Mouse (Mus musculus): ENCODE data around the gene Lmln. TPM values are rescaled to one million over a fixed set of nuclear protein-coding genes. Genes with fewer than 3 reads are reported as not detected.
"Not testable (repeated sequence)": the region's sequence is repeated elsewhere in the genome, so short reads cannot be mapped to it uniquely, and the experiment has no call there.

Lmln gene
- total RNA-seq, 1 experiment from 2014 or later, result 0.70 TPM

- peak; percentile 88 for ATAC-seq (ENCODE audit: extremely low read depth, insufficient number of reproducible peaks, low FRiP score, poor library complexity, severe bottlenecking)
These were observed 6.1 kb upstream of the Lmln start, which contains the start of the genes Iqcg and Rpl35a for GRCm38 (mm10) chr16:33056095-33056785. Iqcg (minus strand) TSS chr16:33056218. Rpl35a (plus strand) TSS chr16:33056453.

DNA sequence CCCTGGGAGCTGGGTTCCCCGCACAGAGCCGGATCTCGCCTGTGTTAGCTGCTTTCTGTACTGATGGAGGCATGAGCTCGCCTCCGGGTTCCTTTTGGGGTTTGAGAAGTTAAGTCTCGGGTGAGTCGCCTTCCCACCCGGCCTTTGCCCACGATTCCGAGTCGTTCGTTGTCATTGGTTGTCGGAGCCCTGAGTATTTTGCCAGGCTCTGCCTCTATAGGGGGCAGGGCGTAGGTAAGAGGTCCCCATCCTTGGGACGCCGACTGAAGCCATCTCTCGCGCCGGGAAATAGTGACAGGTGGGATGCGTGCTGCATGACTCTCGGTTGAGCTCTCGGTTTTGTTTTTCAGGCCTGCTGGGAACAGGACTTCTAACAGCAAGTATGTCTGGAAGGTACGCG is 5.5 kb upstream of the Lmln start:
- ATAC-seq (ENCODE audit: extremely low read depth, insufficient number of reproducible peaks, low FRiP score, poor library complexity, severe bottlenecking), result no peak

- no peak for ATAC-seq (ENCODE audit: extremely low read depth, insufficient number of reproducible peaks, low FRiP score, poor library complexity, severe bottlenecking)
These were observed 4.3 kb upstream of the Lmln start for GRCm38 (mm10) chr16:33058033-33058432.

DNA sequence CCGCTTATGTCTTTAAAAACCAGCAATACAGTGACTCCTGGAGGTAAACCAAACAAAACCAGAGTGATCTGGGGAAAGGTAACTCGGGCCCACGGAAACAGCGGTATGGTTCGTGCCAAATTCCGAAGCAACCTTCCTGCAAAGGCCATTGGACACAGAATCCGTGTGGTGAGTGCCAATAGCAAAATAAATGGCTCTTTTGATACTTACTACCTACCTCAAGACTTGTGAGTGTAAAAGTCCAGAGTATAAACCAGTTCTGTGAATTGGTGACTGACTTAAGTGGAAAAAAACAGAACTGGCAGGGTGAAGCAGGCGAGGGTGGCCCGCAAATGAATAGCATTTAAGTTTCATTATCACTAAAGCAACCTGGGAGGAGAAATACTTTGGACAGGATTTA is 3.7 kb upstream of the Lmln start:
- not testable (repeated sequence) for ATAC-seq (ENCODE audit: extremely low read depth, insufficient number of reproducible peaks, low FRiP score, poor library complexity, severe bottlenecking)

- ATAC-seq (ENCODE audit: extremely low read depth, insufficient number of reproducible peaks, low FRiP score, poor library complexity, severe bottlenecking), result no peak
These were observed 2.9 kb upstream of the Lmln start for GRCm38 (mm10) chr16:33059471-33059870.

DNA sequence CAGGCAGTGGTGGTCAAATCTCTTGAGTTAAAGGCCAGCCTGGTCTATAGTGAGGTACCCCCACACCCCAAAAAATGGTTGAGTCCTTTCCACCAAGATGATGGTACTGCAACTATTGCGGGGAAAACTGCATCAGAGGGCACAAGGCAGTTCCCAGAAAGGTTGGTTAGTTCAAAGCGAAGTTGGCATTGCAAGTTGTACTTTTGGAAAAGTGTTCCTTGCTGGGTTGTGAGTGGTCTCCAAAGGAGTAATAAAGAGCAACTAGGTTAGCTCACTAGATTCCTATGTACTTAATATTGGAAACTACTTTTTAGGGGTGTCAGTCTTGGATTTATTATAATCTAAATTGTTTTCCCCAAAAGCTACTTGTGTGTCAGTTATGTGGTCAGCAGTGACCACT is 1.4 kb upstream of the Lmln start:
- no peak for ATAC-seq (ENCODE audit: extremely low read depth, insufficient number of reproducible peaks, low FRiP score, poor library complexity, severe bottlenecking)

- no peak for ATAC-seq (ENCODE audit: extremely low read depth, insufficient number of reproducible peaks, low FRiP score, poor library complexity, severe bottlenecking)
These were observed 921 bp upstream of the Lmln start for GRCm38 (mm10) chr16:33061400-33061799.

DNA sequence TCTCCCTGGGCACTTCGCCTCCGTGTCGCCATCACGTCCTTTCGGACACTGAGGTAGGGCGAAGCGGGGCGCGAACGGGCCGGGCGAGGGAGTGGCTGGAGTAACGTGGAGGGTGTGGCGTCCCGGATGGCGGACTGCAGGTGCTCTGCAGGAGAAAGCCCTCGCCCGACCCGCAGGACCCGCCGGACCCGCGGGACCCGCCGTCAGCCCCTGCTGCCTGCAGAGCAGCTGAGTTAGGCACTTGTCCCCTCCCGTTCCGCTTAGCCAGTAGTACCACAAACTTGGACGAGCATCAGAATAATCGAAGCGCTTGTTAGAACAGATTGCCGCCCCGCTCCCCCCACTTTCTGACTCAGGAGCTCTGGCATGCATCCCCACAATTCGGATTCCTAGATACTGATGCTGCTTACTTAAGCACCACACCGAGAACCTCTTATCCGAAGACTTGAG is 386 bp downstream of the Lmln start:
- peak; percentile 7; the same call in 1 of the 2 replicates for ATAC-seq (ENCODE audit: extremely low read depth, insufficient number of reproducible peaks, low FRiP score, poor library complexity, severe bottlenecking)

DNA sequence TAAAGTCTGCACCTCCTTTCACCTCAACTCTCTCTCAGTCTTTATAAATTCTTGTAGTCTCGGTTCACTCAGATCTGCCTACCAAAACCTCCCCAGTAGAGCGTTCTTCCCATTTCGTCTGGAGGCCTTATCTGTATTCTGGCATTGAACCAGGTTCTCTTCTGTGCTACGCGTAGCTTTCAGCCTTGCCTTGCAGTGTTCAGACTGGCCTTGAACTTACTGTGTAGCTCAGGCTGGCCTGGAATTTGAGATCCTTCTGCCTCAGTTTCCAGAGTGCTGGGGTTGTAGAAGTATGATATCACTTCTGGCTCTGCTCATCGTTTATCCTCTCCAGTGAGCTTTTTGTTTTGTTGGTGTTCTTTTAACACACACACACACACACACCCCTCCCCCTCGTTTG is 946 bp downstream of the Lmln start:
- ATAC-seq (ENCODE audit: extremely low read depth, insufficient number of reproducible peaks, low FRiP score, poor library complexity, severe bottlenecking), result no peak

- no peak for ATAC-seq (ENCODE audit: extremely low read depth, insufficient number of reproducible peaks, low FRiP score, poor library complexity, severe bottlenecking)
These were observed 2.3 kb downstream of the Lmln start for GRCm38 (mm10) chr16:33064636-33065035.

- no peak for ATAC-seq (ENCODE audit: extremely low read depth, insufficient number of reproducible peaks, low FRiP score, poor library complexity, severe bottlenecking)
These were observed 8.6 kb downstream of the Lmln start for GRCm38 (mm10) chr16:33070928-33071327.

- ATAC-seq (ENCODE audit: extremely low read depth, insufficient number of reproducible peaks, low FRiP score, poor library complexity, severe bottlenecking), result peak; percentile 58
These were observed 10.7 kb downstream of the Lmln start for GRCm38 (mm10) chr16:33072871-33073557.

DNA sequence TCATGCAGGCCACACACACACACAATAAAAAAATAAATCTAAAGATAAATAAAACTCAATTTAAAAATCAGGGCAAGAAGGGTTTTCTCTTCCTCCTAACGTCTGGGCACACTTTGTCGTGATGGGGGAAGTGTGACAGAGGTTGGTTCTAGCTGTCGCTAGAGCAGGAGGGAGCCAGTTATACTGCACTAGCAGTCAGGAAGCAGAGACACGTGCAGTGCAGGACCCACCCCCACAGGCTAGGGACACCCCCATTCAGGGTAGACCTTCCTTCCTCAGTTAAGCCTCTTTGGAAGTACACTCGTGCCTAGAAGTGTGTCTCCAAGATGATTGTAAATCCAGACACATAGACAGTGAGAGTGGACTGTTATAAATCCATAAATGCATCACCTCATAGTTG is 12.6 kb downstream of the Lmln start:
- ATAC-seq (ENCODE audit: extremely low read depth, insufficient number of reproducible peaks, low FRiP score, poor library complexity, severe bottlenecking), result no peak

DNA sequence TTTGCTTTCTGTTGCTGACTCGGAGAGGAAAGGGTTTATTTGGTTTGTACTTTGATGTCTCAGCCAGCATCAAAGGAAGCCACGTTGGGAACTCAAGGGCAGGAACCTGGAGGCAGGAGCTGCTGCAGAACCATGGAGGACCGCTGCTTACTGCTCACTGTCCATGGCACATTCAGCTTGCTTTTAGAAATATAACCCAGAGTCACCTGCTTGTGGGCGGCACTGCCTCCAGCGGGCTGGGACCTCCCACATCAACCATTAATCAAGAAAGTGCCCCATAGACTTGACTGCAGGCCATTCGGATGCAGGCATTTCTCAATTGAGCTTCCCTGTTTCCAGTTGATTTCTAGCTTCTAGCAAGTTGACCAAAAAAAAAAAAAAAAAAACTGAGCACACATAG is 13.8 kb downstream of the Lmln start:
- no peak for ATAC-seq (ENCODE audit: extremely low read depth, insufficient number of reproducible peaks, low FRiP score, poor library complexity, severe bottlenecking)

- no peak for ATAC-seq (ENCODE audit: extremely low read depth, insufficient number of reproducible peaks, low FRiP score, poor library complexity, severe bottlenecking)
These were observed 14.8 kb downstream of the Lmln start for GRCm38 (mm10) chr16:33077069-33077627.

GRCm38 (mm10) chr16:33080063-33080462 is 17.7 kb downstream of the Lmln start:
- ATAC-seq (ENCODE audit: extremely low read depth, insufficient number of reproducible peaks, low FRiP score, poor library complexity, severe bottlenecking), result no peak

GRCm38 (mm10) chr16:33082951-33083350 is 20.6 kb downstream of the Lmln start:
- no peak for ATAC-seq (ENCODE audit: extremely low read depth, insufficient number of reproducible peaks, low FRiP score, poor library complexity, severe bottlenecking)

- no peak for ATAC-seq (ENCODE audit: extremely low read depth, insufficient number of reproducible peaks, low FRiP score, poor library complexity, severe bottlenecking)
These were observed 21.7 kb downstream of the Lmln start for GRCm38 (mm10) chr16:33083996-33084395.

GRCm38 (mm10) chr16:33085666-33086065 is 23.3 kb downstream of the Lmln start:
- ATAC-seq (ENCODE audit: extremely low read depth, insufficient number of reproducible peaks, low FRiP score, poor library complexity, severe bottlenecking), result no peak

DNA sequence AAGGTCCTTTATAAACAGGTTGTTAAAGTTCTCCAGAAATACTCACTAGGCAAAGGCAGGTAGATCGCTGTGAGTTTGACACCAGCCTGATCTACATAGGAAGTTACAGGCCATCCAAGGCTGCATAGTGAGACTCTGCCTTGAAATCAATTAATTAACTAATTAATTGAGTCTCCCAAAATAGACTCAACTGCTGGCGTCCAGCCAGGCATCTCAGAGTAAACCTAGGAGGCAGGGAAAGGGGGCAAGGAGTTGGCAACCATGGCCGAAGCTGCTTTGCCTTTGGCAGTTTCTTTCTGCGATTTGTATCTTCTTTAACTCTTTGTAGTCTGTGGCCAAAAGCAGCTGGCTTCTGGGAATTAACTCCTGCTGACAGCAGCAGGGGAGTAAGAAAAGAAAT is 51.4 kb downstream of the Lmln start:
- no peak for ATAC-seq (ENCODE audit: extremely low read depth, insufficient number of reproducible peaks, low FRiP score, poor library complexity, severe bottlenecking)

Data from neutrophil, adult 5-6 weeks (primary cell).